ENCODE assay signal across 9 mouse cellular contexts in the genomic region with DNA sequence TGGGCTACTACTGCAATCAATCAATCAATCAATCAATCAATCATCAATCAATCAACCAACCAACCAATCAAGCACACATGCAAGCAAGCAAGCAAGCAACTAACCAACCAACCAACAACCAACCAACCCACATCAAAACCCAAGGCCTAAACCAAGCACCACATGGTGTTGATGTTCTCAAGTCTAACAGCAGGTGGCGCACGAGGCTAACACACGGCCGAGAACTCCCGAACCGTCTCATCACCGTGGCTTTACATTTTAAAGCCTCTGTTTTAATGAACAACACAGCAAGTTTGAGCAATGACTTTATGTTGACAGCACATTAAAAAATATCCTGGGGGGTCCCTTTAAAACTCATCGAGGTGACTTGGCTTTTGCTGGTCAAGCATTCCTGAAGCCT.
DNase-seq lines count a peak whose midpoint lies in the region; ATAC-seq lines count a peak whose summit lies in the region.
"Had no signal": no experiment of that assay in that cellular context is flagged by ENCODE, and none has a peak within 500 bp of the region (broad histone marks: within the 10 kb centered on the region; RNA-seq: fewer than 3 reads in every experiment).

No protein-coding gene starts in this region.

- WGBS in forebrain, embryonic 15.5 days: under 1% methylated on average over 8 of the region's 8 CpGs
- WGBS in hindbrain, embryonic 11.5 days: 1% methylated on average over 8 of the region's 8 CpGs

- DNase-seq in MEL-GATA-1-ER (ENCODE audit: extremely low read depth, low read depth): peak; percentile 40
- DNase-seq in hindbrain, embryonic 11.5 days (ENCODE audit: low spot score): peak; percentile 91
- peak; percentile 65 for DNase-seq in layer of hippocampus, adult 9-10 months (ENCODE audit: low spot score)
- peak; percentile 84 for DNase-seq in lung, postnatal 36 days
- DNase-seq in retina, postnatal 7 days (ENCODE audit: low read depth, low spot score): peak; percentile 72
- peak; percentile 91 for DNase-seq in thymus, postnatal 4 days

- no peak overlapping the region for H3K9ac ChIP-seq in forebrain, embryonic 15.5 days (replicated peaks)
- H3K9ac ChIP-seq in hindbrain, embryonic 11.5 days (ENCODE audit: low read depth, low read length): no peak overlapping the region
- H3K9ac ChIP-seq: liver, embryonic 15.5 days had no signal

- no peaks in the 10 kb centered on the region for H3K4me1 ChIP-seq in forebrain, embryonic 15.5 days
- H3K4me1 ChIP-seq in hindbrain, embryonic 11.5 days (replicated peaks; ENCODE audit: control insufficient read depth, insufficient read depth, low read length): no peaks in the 10 kb centered on the region
- H3K4me1 ChIP-seq: liver, embryonic 15.5 days had no signal

- peak; percentile 57; the same call in 1 of the 2 replicates for ATAC-seq in cerebellum, adult (ENCODE audit: insufficient number of reproducible peaks, low FRiP score, low TSS enrichment)
- peak; percentile 83 for ATAC-seq in forebrain, embryonic 15.5 days (replicated peaks)
- peak; percentile 64 for ATAC-seq in hindbrain, embryonic 11.5 days (ENCODE audit: low FRiP score)

- no peaks in the 10 kb centered on the region for H3K9me3 ChIP-seq in forebrain, embryonic 15.5 days
- H3K9me3 ChIP-seq in hindbrain, embryonic 11.5 days (ENCODE audit: control insufficient read depth, low read length): no peaks in the 10 kb centered on the region
- H3K9me3 ChIP-seq: liver, embryonic 15.5 days had no signal

- no peak overlapping the region for H3K4me3 ChIP-seq in forebrain, embryonic 15.5 days
- no peak overlapping the region for H3K4me3 ChIP-seq in hindbrain, embryonic 11.5 days (ENCODE audit: low read depth, low read length)
- H3K4me3 ChIP-seq: liver, embryonic 15.5 days had no signal

- H3K36me3 ChIP-seq in forebrain, embryonic 15.5 days: no peaks in the 10 kb centered on the region
- no peaks in the 10 kb centered on the region for H3K36me3 ChIP-seq in hindbrain, embryonic 11.5 days (ENCODE audit: control insufficient read depth, insufficient read depth, low read length)
- H3K36me3 ChIP-seq: liver, embryonic 15.5 days had no signal

- no peaks in the 10 kb centered on the region for H3K27me3 ChIP-seq in forebrain, embryonic 15.5 days
- H3K27me3 ChIP-seq in hindbrain, embryonic 11.5 days (ENCODE audit: control insufficient read depth, insufficient read depth, low read length): no peaks in the 10 kb centered on the region
- H3K27me3 ChIP-seq: liver, embryonic 15.5 days had no signal

- no peak overlapping the region for H3K27ac ChIP-seq in forebrain, embryonic 15.5 days (replicated peaks)
- no peak overlapping the region for H3K27ac ChIP-seq in hindbrain, embryonic 11.5 days (ENCODE audit: low read depth, low read length)
- H3K27ac ChIP-seq: liver, embryonic 15.5 days had no signal

- no peak overlapping the region for H3K4me2 ChIP-seq in forebrain, embryonic 15.5 days (replicated peaks)
- H3K4me2 ChIP-seq in hindbrain, embryonic 11.5 days (replicated peaks; ENCODE audit: low read depth, low read length): no peak overlapping the region
- H3K4me2 ChIP-seq: liver, embryonic 15.5 days had no signal

Comparison
In these comparisons a context has a peak if more than half of its experiments do, and no peak if none do; other contexts are left out.
1. DNase-seq: peak in every context shown above with its lines; median percentile 91 in hindbrain, embryonic 11.5 days; 91 in thymus, postnatal 4 days; 84 in lung, postnatal 36 days; 72 in retina, postnatal 7 days; 65 in layer of hippocampus, adult 9-10 months; 40 in MEL-GATA-1-ER.